Mouse (Mus musculus): ENCODE measurements around the gene Tekt5.

DNA sequence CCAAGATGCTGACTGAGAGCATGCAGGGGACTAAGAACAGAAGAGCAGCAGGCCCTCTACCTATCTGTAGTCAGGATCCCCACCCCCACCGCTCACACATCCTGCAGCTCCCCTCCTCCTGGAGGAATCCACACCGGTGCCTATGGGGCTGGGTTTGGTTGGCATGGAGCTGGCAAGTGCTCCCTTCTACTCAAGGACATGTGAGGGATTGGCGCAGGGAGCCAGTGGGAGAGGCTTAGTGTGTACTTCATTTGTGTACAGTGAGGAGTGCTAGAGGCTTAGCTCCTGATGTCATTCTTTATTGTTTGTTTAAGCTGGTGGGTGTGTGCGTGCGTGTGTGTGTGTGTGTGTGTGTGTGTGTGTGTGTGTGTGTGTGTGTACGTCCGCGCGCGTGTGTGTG lies 45.4 kb downstream of the Tekt5 start:
- TF ChIP-seq CTCF (IDR thresholded peaks at IDR 0.05; ENCODE audit: low read depth, low read length) = no peak
- no peak for TF ChIP-seq POLR2A (IDR thresholded peaks at IDR 0.05; ENCODE audit: extremely low read depth, insufficient read depth, low read length)
